In genomic region chr17:34931735-34932098, GRCm38 (mm10) we compare ENCODE assay signal across 9 mouse cellular contexts. TPM values are rescaled to one million over a fixed set of nuclear protein-coding genes. Genes with fewer than 3 reads are reported as not detected.
DNase-seq lines count a peak whose midpoint lies in the region; ATAC-seq and TF ChIP-seq lines count a peak whose summit lies in the region.
"Had no signal": no experiment of that assay in that cellular context is flagged by ENCODE, and none has a peak within 500 bp of the region (broad histone marks: within the 10 kb centered on the region; RNA-seq: fewer than 3 reads in every experiment).

No protein-coding gene starts in this region.

- peak overlapping the region; percentile 84 for H3K4me3 ChIP-seq in heart, embryonic 15.5 days
- peak overlapping the region; percentile 77 for H3K4me3 ChIP-seq in limb, embryonic 13.5 days
- H3K4me3 ChIP-seq in olfactory bulb, adult 2 months (ENCODE audit: insufficient read depth, low read depth, low read length): peak overlapping the region; percentile 97

- 8% methylated on average over 14 of the region's 14 CpGs for WGBS in heart, embryonic 15.5 days
- WGBS in limb, embryonic 13.5 days: 12% methylated on average over 14 of the region's 14 CpGs
- WGBS in olfactory bulb, adult 2 months: 4% methylated on average over 14 of the region's 14 CpGs

- ATAC-seq in heart, embryonic 15.5 days (replicated peaks; ENCODE audit: insufficient number of reproducible peaks, insufficient read depth, low FRiP score, low read depth): 0 out of 2 replicates have a peak, but pooled peaks have one; percentile 1
- no peak for ATAC-seq in limb, embryonic 13.5 days (ENCODE audit: low FRiP score, low read depth)

- peaks cover 15% of the 10 kb centered on the region for H3K4me1 ChIP-seq in heart, embryonic 15.5 days (replicated peaks)
- peaks cover 11% of the 10 kb centered on the region for H3K4me1 ChIP-seq in limb, embryonic 13.5 days
- peaks cover 10% of the 10 kb centered on the region for H3K4me1 ChIP-seq in olfactory bulb, adult 2 months (ENCODE audit: control insufficient read depth, insufficient read depth, low read length)

- no peak for TF ChIP-seq CTCF in olfactory bulb, adult 2 months (IDR thresholded peaks at IDR 0.05; ENCODE audit: insufficient read depth, low read depth, low read length)

- peak; percentile 38 for DNase-seq in adrenal gland, adult 2 months
- no peak for DNase-seq in adrenal gland, adult (ENCODE audit: inconsistent age in 2 of 2, low spot score in 1 of 2)
- peak; percentile 35 for DNase-seq in ovary, postnatal 36 days (ENCODE audit: low spot score)
- no peak for DNase-seq in ovary, postnatal 14 days (ENCODE audit: low spot score)
- DNase-seq in MN1 (ENCODE audit: low spot score): no peak

- peak overlapping the region; percentile 97 for H3K4me2 ChIP-seq in heart, embryonic 15.5 days
- peak overlapping the region; percentile 99 for H3K4me2 ChIP-seq in limb, embryonic 13.5 days (replicated peaks)

- no peak for TF ChIP-seq POLR2A in olfactory bulb, adult 2 months (IDR thresholded peaks at IDR 0.05; ENCODE audit: insufficient read depth, low read depth, low read length)

- peak overlapping the region; percentile 31; the same call in 1 of the 2 replicates for H3K27ac ChIP-seq in heart, embryonic 15.5 days
- H3K27ac ChIP-seq in limb, embryonic 13.5 days: no peak overlapping the region
- 0 out of 2 replicates have a peak overlapping the region, but pooled peaks have one; percentile 67 for H3K27ac ChIP-seq in olfactory bulb, adult 2 months (ENCODE audit: insufficient read depth, low read depth, low read length)

- H3K27me3 ChIP-seq in heart, embryonic 15.5 days: no peaks in the 10 kb centered on the region
- no peaks in the 10 kb centered on the region for H3K27me3 ChIP-seq in limb, embryonic 13.5 days

- H3K9me3 ChIP-seq in heart, embryonic 15.5 days (replicated peaks): no peaks in the 10 kb centered on the region
- H3K9me3 ChIP-seq in limb, embryonic 13.5 days: no peaks in the 10 kb centered on the region

- H3K9ac ChIP-seq in heart, embryonic 15.5 days: peak overlapping the region; percentile 69
- peak overlapping the region; percentile 84 for H3K9ac ChIP-seq in limb, embryonic 13.5 days

- peaks cover 8% of the 10 kb centered on the region; the same call in 1 of the 2 replicates for H3K36me3 ChIP-seq in heart, embryonic 15.5 days
- H3K36me3 ChIP-seq in limb, embryonic 13.5 days: peaks cover 18% of the 10 kb centered on the region

RNA-seq across cellular contexts. Expression of gene Neu1, which starts 0.7 kb away (rescaled TPM):
- 10 to 100 TPM; 24.0 to 25.3 TPM for total RNA-seq in adrenal gland, adult 2 months (2021)
- 47.2 and 52.8 TPM in 2 replicates for polyA plus RNA-seq in adrenal gland, adult 2 months (2012; rRNA removed)
- polyA plus RNA-seq in heart, embryonic 15.5 days (2015; fragmentation: Nextera tagmentation; extraction: Ambion mirVana): 16.1 and 19.9 TPM in 2 replicates
- 20.0 and 21.0 TPM in 2 replicates for polyA plus RNA-seq in limb, embryonic 13.5 days (2015; fragmentation: Nextera tagmentation; extraction: Ambion mirVana)
- not detected in 2 replicates for polyA plus RNA-seq in olfactory bulb, adult 2 months (2012; ENCODE audit: insufficient read depth, insufficient read length, low replicate concordance, missing spikeins)

RNA-seq across cellular contexts. Expression of gene Slc44a4, which starts 17.5 kb away (rescaled TPM):
- 1 to 10 TPM in 1 of 2 experiments, under 1 TPM in 1; 0.92 to 1.9 TPM for total RNA-seq in adrenal gland, adult 2 months (2021)
- 0.33 and 0.50 TPM in 2 replicates for polyA plus RNA-seq in adrenal gland, adult 2 months (2012; rRNA removed)
- 0.08 TPM in 1 of 2 replicates, not detected in the other for polyA plus RNA-seq in heart, embryonic 15.5 days (2015; fragmentation: Nextera tagmentation; extraction: Ambion mirVana)
- polyA plus RNA-seq in limb, embryonic 13.5 days (2015; fragmentation: Nextera tagmentation; extraction: Ambion mirVana): 0.14 TPM in 1 of 2 replicates, not detected in the other
- polyA plus RNA-seq in olfactory bulb, adult 2 months (2012; ENCODE audit: insufficient read depth, insufficient read length, low replicate concordance, missing spikeins): not detected in 2 replicates
- total RNA-seq: hematopoietic stem cell, adult 5-6 weeks had no signal

RNA-seq across cellular contexts. Expression of gene Hspa1b, which starts 27.3 kb away (rescaled TPM):
- total RNA-seq in adrenal gland, adult 2 months (2021): 100 to 1,000 TPM in 1 of 2 experiments, 10 to 100 TPM in 1; 36.3 to 634 TPM
- 48.4 and 85.4 TPM in 2 replicates for polyA plus RNA-seq in adrenal gland, adult 2 months (2012; rRNA removed)
- polyA plus RNA-seq in heart, embryonic 15.5 days (2015; fragmentation: Nextera tagmentation; extraction: Ambion mirVana): 0.16 and 0.30 TPM in 2 replicates
- 0.32 and 0.43 TPM in 2 replicates for polyA plus RNA-seq in limb, embryonic 13.5 days (2015; fragmentation: Nextera tagmentation; extraction: Ambion mirVana)
- polyA plus RNA-seq in olfactory bulb, adult 2 months (2012; ENCODE audit: insufficient read depth, insufficient read length, low replicate concordance, missing spikeins): not detected in 2 replicates

RNA-seq across cellular contexts. Expression of gene Ehmt2, which starts 33.4 kb away (rescaled TPM):
- total RNA-seq in adrenal gland, adult 2 months (2021): 100 to 1,000 TPM; 115 to 131 TPM
- 387 and 452 TPM in 2 replicates for polyA plus RNA-seq in adrenal gland, adult 2 months (2012; rRNA removed)
- 31.7 and 48.8 TPM in 2 replicates for polyA plus RNA-seq in heart, embryonic 15.5 days (2015; fragmentation: Nextera tagmentation; extraction: Ambion mirVana)
- polyA plus RNA-seq in limb, embryonic 13.5 days (2015; fragmentation: Nextera tagmentation; extraction: Ambion mirVana): 97.0 and 103 TPM in 2 replicates
- polyA plus RNA-seq in olfactory bulb, adult 2 months (2012; ENCODE audit: insufficient read depth, insufficient read length, low replicate concordance, missing spikeins): 130 TPM in 1 of 2 replicates, not detected in the other

RNA-seq across cellular contexts. Expression of gene C2, which starts 33.7 kb away (rescaled TPM):
- 100 to 1,000 TPM in 1 of 2 experiments, 10 to 100 TPM in 1; 81.4 to 105 TPM for total RNA-seq in adrenal gland, adult 2 months (2021)
- polyA plus RNA-seq in adrenal gland, adult 2 months (2012; rRNA removed): 70.7 and 71.5 TPM in 2 replicates
- polyA plus RNA-seq in heart, embryonic 15.5 days (2015; fragmentation: Nextera tagmentation; extraction: Ambion mirVana): 2.0 and 3.3 TPM in 2 replicates
- 1.6 and 2.4 TPM in 2 replicates for polyA plus RNA-seq in limb, embryonic 13.5 days (2015; fragmentation: Nextera tagmentation; extraction: Ambion mirVana)
- not detected in 2 replicates for polyA plus RNA-seq in olfactory bulb, adult 2 months (2012; ENCODE audit: insufficient read depth, insufficient read length, low replicate concordance, missing spikeins)
- total RNA-seq: hematopoietic stem cell, adult 5-6 weeks had no signal

Comparison
In these comparisons a context has a peak if more than half of its experiments do, and no peak if none do; other contexts are left out.
1. DNase-seq: peak in adrenal gland, adult 2 months (single experiment) and ovary, postnatal 36 days (single experiment); none in adrenal gland, adult (0 of 2), ovary, postnatal 14 days (single experiment) and MN1 (single experiment).
2. RNA of gene Neu1, which starts 0.7 kb away (polyA plus RNA-seq): 47.2 to 52.8 TPM in adrenal gland, adult 2 months, 20.0 to 21.0 TPM in limb, embryonic 13.5 days and 16.1 to 19.9 TPM in heart, embryonic 15.5 days; not detected in olfactory bulb, adult 2 months; every median in the first group is over 10 times any median in the second.
3. RNA of gene Hspa1b, which starts 27.3 kb away (polyA plus RNA-seq): 48.4 to 85.4 TPM in adrenal gland, adult 2 months; 0.32 to 0.43 TPM in limb, embryonic 13.5 days, 0.16 to 0.30 TPM in heart, embryonic 15.5 days and not detected in olfactory bulb, adult 2 months; every median in the first group is over 10 times any median in the second.
4. Peak in every context shown above with its lines, with median percentiles within 50 percentile points of each other: H3K4me3 ChIP-seq.